Mouse (Mus musculus) E14TG2a.4 (cell line): ENCODE results near the gene Arl4c.

Experiments used
- H3K27me3 ChIP-seq: 2 replicates; pipeline ENCODE4 v1.6.1; 2014; ENCODE audit warnings: low read length, control low read depth; ENCODE audit not compliant: insufficient read depth
- H3K36me3 ChIP-seq: 2 replicates; pipeline ENCODE4 v1.6.1; 2014; ENCODE audit warnings: low read length, control low read depth; ENCODE audit not compliant: insufficient read depth
- H3K4me1 ChIP-seq: replicated peaks from 2 replicates; pipeline ENCODE4 v1.6.1; 2014; ENCODE audit warnings: low read depth, low read length, control low read depth
- H3K4me3 ChIP-seq: replicated peaks from 2 replicates; pipeline ENCODE4 v1.5.1; 2014; ENCODE audit warnings: mild to moderate bottlenecking, low read length
- H3K9me3 ChIP-seq: 2 replicates; pipeline ENCODE4 v1.6.1; 2014; ENCODE audit warnings: low read length, control low read depth
- CTCF ChIP-seq: conservative IDR thresholded peaks from 2 replicates; pipeline ENCODE4 v1.5.1; 2014; ENCODE audit warnings: low read length
- NANOG ChIP-seq: IDR thresholded peaks from 2 replicates; pipeline ENCODE4 v1.6.1; 2014; ENCODE audit warnings: borderline replicate concordance, low read length, mixed read lengths
- POU5F1 ChIP-seq: IDR thresholded peaks from 2 replicates; pipeline ENCODE4 v1.6.1; 2014; ENCODE audit warnings: low read length, borderline replicate concordance

The Arl4c gene

GRCm38 (mm10) chr1:88678231-88678739 lies 23.7 kb downstream of the Arl4c start:
- TF ChIP-seq POU5F1 = no peak
- TF ChIP-seq NANOG = no peak
- no peak for TF ChIP-seq CTCF
- Histone ChIP-seq H3K27me3 (peaks cover 45% of the 10 kb centered on the region), H3K4me3 (no peak overlapping the region), H3K9me3 (no peaks in the 10 kb centered on the region), H3K36me3 (no peaks in the 10 kb centered on the region), H3K4me1 (peaks cover 23% of the 10 kb centered on the region)

GRCm38 (mm10) chr1:88670807-88671206 lies 31.2 kb downstream of the Arl4c start:
- Histone ChIP-seq H3K4me3 (no peak overlapping the region), H3K36me3 (no peaks in the 10 kb centered on the region), H3K4me1 (peaks cover 54% of the 10 kb centered on the region), H3K27me3 (peaks cover 53% of the 10 kb centered on the region), H3K9me3 (no peaks in the 10 kb centered on the region)
- TF ChIP-seq POU5F1 (no peak), NANOG (no peak), CTCF (no peak)

- TF ChIP-seq CTCF (no peak), NANOG (peak; percentile 40; the same call in 1 of the 2 replicates), POU5F1 (no peak)
These were observed 32.9 kb downstream of the Arl4c start for GRCm38 (mm10) chr1:88668846-88669810.

GRCm38 (mm10) chr1:88668353-88668752 lies 33.7 kb downstream of the Arl4c start:
- Histone ChIP-seq H3K9me3 (no peaks in the 10 kb centered on the region), H3K36me3 (no peaks in the 10 kb centered on the region), H3K4me3 (peak overlapping the region; percentile 45; the same call in 1 of the 2 replicates), H3K27me3 (peaks cover 51% of the 10 kb centered on the region), H3K4me1 (peaks cover 62% of the 10 kb centered on the region)
- TF ChIP-seq CTCF (no peak), POU5F1 (no peak), NANOG (no peak)

More at GRCm38 (mm10) chr1:88668846-88669810, 32.9 kb downstream of the Arl4c start:
- peak overlapping the region; percentile 45 for H3K4me3 ChIP-seq
- no peaks in the 10 kb centered on the region for H3K9me3 ChIP-seq
- peaks cover 52% of the 10 kb centered on the region for H3K27me3 ChIP-seq
- no peaks in the 10 kb centered on the region for H3K36me3 ChIP-seq
- peaks cover 61% of the 10 kb centered on the region for H3K4me1 ChIP-seq

- Histone ChIP-seq H3K36me3 (no peaks in the 10 kb centered on the region), H3K4me1 (peaks cover 44% of the 10 kb centered on the region), H3K9me3 (peaks cover 4% of the 10 kb centered on the region; the same call in 1 of the 2 replicates), H3K27me3 (peaks cover 41% of the 10 kb centered on the region), H3K4me3 (no peak overlapping the region)
- TF ChIP-seq NANOG = no peak
These were observed 37.4 kb downstream of the Arl4c start for GRCm38 (mm10) chr1:88664623-88665022.

GRCm38 (mm10) chr1:88662736-88663135 lies 39.3 kb downstream of the Arl4c start:
- H3K36me3 ChIP-seq = no peaks in the 10 kb centered on the region
- H3K4me3 ChIP-seq = no peak overlapping the region
- H3K9me3 ChIP-seq = peaks cover 4% of the 10 kb centered on the region; the same call in 1 of the 2 replicates
- H3K27me3 ChIP-seq = peaks cover 50% of the 10 kb centered on the region
- peaks cover 28% of the 10 kb centered on the region for H3K4me1 ChIP-seq
- no peak for TF ChIP-seq CTCF

- TF ChIP-seq NANOG (no peak), CTCF (no peak), POU5F1 (no peak)
- Histone ChIP-seq H3K36me3 (no peaks in the 10 kb centered on the region), H3K4me1 (peaks cover 21% of the 10 kb centered on the region), H3K27me3 (peaks cover 54% of the 10 kb centered on the region), H3K9me3 (peaks cover 4% of the 10 kb centered on the region; the same call in 1 of the 2 replicates), H3K4me3 (no peak overlapping the region)
These were observed 40.8 kb downstream of the Arl4c start for GRCm38 (mm10) chr1:88661209-88661608.

GRCm38 (mm10) chr1:88658290-88658857 lies 43.6 kb downstream of the Arl4c start:
- peaks cover 15% of the 10 kb centered on the region for H3K4me1 ChIP-seq
- H3K4me3 ChIP-seq = no peak overlapping the region
- no peaks in the 10 kb centered on the region for H3K36me3 ChIP-seq
- H3K9me3 ChIP-seq = peaks cover 4% of the 10 kb centered on the region; the same call in 1 of the 2 replicates
- H3K27me3 ChIP-seq = peaks cover 37% of the 10 kb centered on the region
- TF ChIP-seq CTCF (no peak), NANOG (no peak), POU5F1 (no peak)

- H3K36me3 ChIP-seq = no peaks in the 10 kb centered on the region
- TF ChIP-seq POU5F1 = no peak
- no peak for TF ChIP-seq CTCF
- TF ChIP-seq NANOG = no peak
- peaks cover 29% of the 10 kb centered on the region for H3K27me3 ChIP-seq
- H3K4me3 ChIP-seq = no peak overlapping the region
- H3K9me3 ChIP-seq = peaks cover 4% of the 10 kb centered on the region; the same call in 1 of the 2 replicates
- peaks cover 15% of the 10 kb centered on the region for H3K4me1 ChIP-seq
These were observed 45.9 kb downstream of the Arl4c start for GRCm38 (mm10) chr1:88656096-88656480.
